Comparison of ENCODE assay signal across 8 mouse cellular contexts in the genomic region with DNA sequence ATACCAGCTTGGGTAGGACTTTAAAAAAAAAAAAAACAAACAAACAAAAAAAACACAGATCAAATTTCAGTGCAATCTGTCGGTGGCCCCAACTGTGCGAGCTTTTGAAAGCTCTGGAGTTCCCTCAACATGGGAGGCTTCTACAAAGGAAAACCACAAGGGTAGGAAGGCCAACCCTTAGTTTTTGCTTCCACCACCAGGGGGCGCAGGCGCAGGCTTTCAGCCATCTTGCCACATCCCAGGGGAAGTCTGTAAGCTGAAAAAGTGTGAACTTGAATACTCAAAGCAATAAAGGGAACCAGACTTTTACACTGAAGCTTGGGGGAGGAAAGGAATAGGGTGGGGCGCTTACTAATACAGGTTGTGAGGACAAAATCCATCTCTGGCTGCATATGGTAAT. TPM values are rescaled to one million over a fixed set of nuclear protein-coding genes. Genes with fewer than 3 reads are reported as not detected.
DNase-seq lines count a peak whose midpoint lies in the region; ATAC-seq and TF ChIP-seq lines count a peak whose summit lies in the region.

No protein-coding gene starts in this region.

- H3K27ac ChIP-seq in embryonic facial prominence, embryonic 14.5 days (replicated peaks; ENCODE audit: low read depth, low read length): no peak overlapping the region
- H3K27ac ChIP-seq in liver, postnatal 0 days (ENCODE audit: low read depth): no peak overlapping the region

- H3K9me3 ChIP-seq in embryonic facial prominence, embryonic 14.5 days (ENCODE audit: control insufficient read depth, low read length): no peaks in the 10 kb centered on the region
- no peaks in the 10 kb centered on the region for H3K9me3 ChIP-seq in liver, postnatal 0 days (ENCODE audit: low read length)

- H3K4me3 ChIP-seq in embryonic facial prominence, embryonic 14.5 days (ENCODE audit: low read depth, low read length): no peak overlapping the region
- H3K4me3 ChIP-seq in liver, postnatal 0 days (ENCODE audit: low read depth, low read length): no peak overlapping the region

- no peaks in the 10 kb centered on the region for H3K4me1 ChIP-seq in embryonic facial prominence, embryonic 14.5 days (ENCODE audit: control insufficient read depth, insufficient read depth, low read length)
- no peaks in the 10 kb centered on the region for H3K4me1 ChIP-seq in liver, postnatal 0 days (ENCODE audit: insufficient read depth)

- TF ChIP-seq CTCF in liver, postnatal 0 days (IDR thresholded peaks at IDR 0.05; ENCODE audit: low read depth): peak; percentile 84

- peak; percentile 60 for DNase-seq in 3134 (ENCODE audit: extremely low read depth, insufficient read length, low spot score)
- DNase-seq in CD4-positive helper T cell, adult 2 months (ENCODE audit: low read depth, low spot score): peak; percentile 43
- DNase-seq in adrenal gland, postnatal 4 days (ENCODE audit: low spot score in 2 of 2): peak; percentile 35 to 58
- DNase-seq in embryonic facial prominence, embryonic 14.5 days (ENCODE audit: low spot score): peak; percentile 19
- peak; percentile 24 for DNase-seq in hindlimb bud, embryonic 11.5 days (ENCODE audit: extremely low spot score, low read depth, low spot score)
- DNase-seq in liver, postnatal 0 days: peak; percentile 83
- DNase-seq in right cerebral cortex, postnatal 25 days: peak; percentile 14
- DNase-seq in yolk sac, embryonic 10.5 days (ENCODE audit: low spot score): peak; percentile 42

- WGBS in embryonic facial prominence, embryonic 14.5 days: 24% methylated on average over 5 of the region's 5 CpGs
- WGBS in liver, postnatal 0 days (ENCODE audit: insufficient replicate concordance): 18% methylated on average over 5 of the region's 5 CpGs

- H3K36me3 ChIP-seq in embryonic facial prominence, embryonic 14.5 days (ENCODE audit: control insufficient read depth, insufficient read depth, low read length): no peaks in the 10 kb centered on the region
- no peaks in the 10 kb centered on the region for H3K36me3 ChIP-seq in liver, postnatal 0 days (replicated peaks; ENCODE audit: insufficient read depth, low read length)

- no peak overlapping the region for H3K9ac ChIP-seq in embryonic facial prominence, embryonic 14.5 days (ENCODE audit: low read depth, low read length)
- no peak overlapping the region for H3K9ac ChIP-seq in liver, postnatal 0 days (replicated peaks)

- no peak for TF ChIP-seq EP300 in liver, postnatal 0 days (IDR thresholded peaks at IDR 0.05; ENCODE audit: low read depth)

- H3K27me3 ChIP-seq in embryonic facial prominence, embryonic 14.5 days (replicated peaks; ENCODE audit: control insufficient read depth, insufficient read depth, low read length): no peaks in the 10 kb centered on the region
- H3K27me3 ChIP-seq in liver, postnatal 0 days (ENCODE audit: insufficient read depth, low read length): no peaks in the 10 kb centered on the region

- no peak overlapping the region for H3K4me2 ChIP-seq in embryonic facial prominence, embryonic 14.5 days (ENCODE audit: low read depth, low read length)
- H3K4me2 ChIP-seq in liver, postnatal 0 days (ENCODE audit: low read depth, low read length): no peak overlapping the region

- no peak for ATAC-seq in embryonic facial prominence, embryonic 14.5 days (ENCODE audit: low read depth)
- no peak for ATAC-seq in liver, postnatal 0 days

RNA-seq across cellular contexts. Expression of gene Defb30, which starts 1.0 kb away (rescaled TPM):
- total RNA-seq in adrenal gland, postnatal 4 days (2021): not detected
- not detected in 2 replicates for polyA plus RNA-seq in embryonic facial prominence, embryonic 14.5 days (2014; fragmentation: Nextera tagmentation; extraction: Ambion mirVana)
- not detected in 2 replicates for polyA plus RNA-seq in liver, postnatal 0 days (2015; fragmentation: Nextera tagmentation; extraction: Ambion mirVana)

RNA-seq across cellular contexts. Expression of gene Defb42, which starts 4.0 kb away (rescaled TPM):
- total RNA-seq in adrenal gland, postnatal 4 days (2021): 1 to 10 TPM in 1 of 2 experiments, under 1 TPM in 1; 0.82 to 1.8 TPM
- 0.47 TPM in 1 of 2 replicates, not detected in the other for polyA plus RNA-seq in embryonic facial prominence, embryonic 14.5 days (2014; fragmentation: Nextera tagmentation; extraction: Ambion mirVana)
- polyA plus RNA-seq in liver, postnatal 0 days (2015; fragmentation: Nextera tagmentation; extraction: Ambion mirVana): not detected in 2 replicates

RNA-seq across cellular contexts. Expression of gene Defb43, which starts 39.2 kb away (rescaled TPM):
- not detected for total RNA-seq in adrenal gland, postnatal 4 days (2021)
- not detected in 2 replicates for polyA plus RNA-seq in embryonic facial prominence, embryonic 14.5 days (2014; fragmentation: Nextera tagmentation; extraction: Ambion mirVana)
- polyA plus RNA-seq in liver, postnatal 0 days (2015; fragmentation: Nextera tagmentation; extraction: Ambion mirVana): not detected in 2 replicates

RNA-seq across cellular contexts. Expression of gene Defb47, which starts 52.9 kb away (rescaled TPM):
- total RNA-seq in adrenal gland, postnatal 4 days (2021): not detected
- not detected in 2 replicates for polyA plus RNA-seq in embryonic facial prominence, embryonic 14.5 days (2014; fragmentation: Nextera tagmentation; extraction: Ambion mirVana)
- not detected in 2 replicates for polyA plus RNA-seq in liver, postnatal 0 days (2015; fragmentation: Nextera tagmentation; extraction: Ambion mirVana)

Comparison
In these comparisons a context has a peak if more than half of its experiments do, and no peak if none do; other contexts are left out.
1. DNase-seq: peak in every context shown above with its lines; median percentile 83 in liver, postnatal 0 days; 60 in 3134; 46 in adrenal gland, postnatal 4 days; 43 in CD4-positive helper T cell, adult 2 months; 42 in yolk sac, embryonic 10.5 days; 24 in hindlimb bud, embryonic 11.5 days; 19 in embryonic facial prominence, embryonic 14.5 days; 14 in right cerebral cortex, postnatal 25 days.